Mouse (Mus musculus): ENCODE measurements around the gene Fam234b. TPM values are rescaled to one million over a fixed set of nuclear protein-coding genes. Genes with fewer than 3 reads are reported as not detected.

Fam234b gene
- polyA plus RNA-seq, 1 experiment from 2014 or later = 21.2 TPM

DNA sequence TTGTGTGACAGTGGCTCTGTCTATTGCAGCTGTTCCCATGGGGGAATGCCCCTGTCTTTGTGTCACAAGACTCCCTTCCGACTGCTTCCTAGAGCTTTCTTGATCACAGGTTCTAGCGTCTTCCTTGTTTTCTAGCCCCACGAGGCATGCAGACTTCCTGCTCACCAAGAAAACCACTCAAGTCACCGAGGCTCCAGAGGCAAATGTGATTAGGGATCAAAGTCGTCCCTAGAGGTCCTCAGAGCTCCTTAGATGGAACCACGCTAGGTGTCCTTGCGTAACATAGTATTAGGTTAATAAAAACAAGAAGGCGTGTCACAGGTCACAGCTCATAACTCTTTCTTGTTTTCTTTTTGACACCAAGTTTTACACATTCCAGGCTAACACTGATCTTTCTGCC, 13.8 kb upstream of the Fam234b start:
- ATAC-seq (ENCODE audit: insufficient number of reproducible peaks, low FRiP score, low TSS enrichment, low read depth) = no peak
- no peak overlapping the region for H3K9ac ChIP-seq (ENCODE audit: low read length)
- 35% methylated on average over 8 of the region's 8 CpGs for WGBS
- 0 out of 2 replicates have a peak, but pooled peaks cover 3% of the 10 kb centered on the region for H3K27me3 ChIP-seq (ENCODE audit: control insufficient read depth, insufficient read depth, low read length)
- no peak overlapping the region for H3K27ac ChIP-seq (replicated peaks; ENCODE audit: low read depth, low read length)
- no peaks in the 10 kb centered on the region for H3K36me3 ChIP-seq (ENCODE audit: control insufficient read depth, insufficient read depth, low read length)
- H3K4me2 ChIP-seq (ENCODE audit: low read depth, severe bottlenecking) = no peak overlapping the region
- no peaks in the 10 kb centered on the region for H3K9me3 ChIP-seq (ENCODE audit: control insufficient read depth, low read length)
- H3K4me1 ChIP-seq (ENCODE audit: control insufficient read depth, insufficient read depth, low read length) = no peaks in the 10 kb centered on the region
- H3K4me3 ChIP-seq (ENCODE audit: low read depth, low read length) = no peak overlapping the region
- no peak for DNase-seq (ENCODE audit: low spot score)

DNA sequence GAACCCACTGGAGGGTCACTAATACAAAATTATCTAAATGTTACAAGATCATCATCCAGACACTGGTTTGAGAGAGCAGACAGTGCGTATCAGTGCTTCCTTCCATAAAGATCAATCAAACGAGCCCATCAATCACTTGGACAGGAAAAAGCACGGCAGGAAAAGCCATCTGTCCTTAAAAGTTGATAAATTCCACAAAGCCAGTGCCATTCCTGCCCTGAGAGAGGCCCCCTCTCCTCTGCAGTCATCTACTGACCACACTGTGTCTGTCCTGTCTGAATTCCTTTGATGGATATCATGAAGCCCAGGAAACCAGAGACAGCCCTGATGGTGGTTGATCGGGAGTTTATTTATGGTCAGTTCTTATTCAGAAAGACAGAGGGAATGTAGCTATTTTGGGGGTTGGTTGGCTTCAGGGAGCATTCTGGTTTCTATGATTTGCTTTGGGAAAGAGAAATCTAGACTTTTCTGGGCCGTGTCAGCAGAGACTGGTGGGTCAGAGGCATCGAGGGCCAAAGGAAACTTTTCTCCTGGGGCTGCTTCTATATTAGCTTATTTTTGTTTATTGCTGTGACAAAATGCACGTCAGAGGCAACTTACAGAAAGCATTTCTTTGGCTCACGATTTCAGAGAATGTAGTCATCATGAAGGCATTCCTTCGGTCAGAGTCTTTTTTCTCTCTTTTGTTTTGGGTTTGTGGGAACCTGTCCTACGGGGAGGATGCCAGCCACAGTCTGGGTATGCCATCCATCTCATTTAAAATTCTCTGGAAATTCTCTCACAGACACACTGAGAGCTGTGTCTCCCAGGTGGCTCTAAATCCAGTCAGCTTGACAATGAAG, 10.5 kb upstream of the Fam234b start:
- H3K36me3 ChIP-seq (ENCODE audit: control insufficient read depth, insufficient read depth, low read length) = no peaks in the 10 kb centered on the region
- H3K4me3 ChIP-seq (ENCODE audit: low read depth, low read length) = no peak overlapping the region
- no peaks in the 10 kb centered on the region for H3K27me3 ChIP-seq (ENCODE audit: control insufficient read depth, insufficient read depth, low read length)
- no peak for ATAC-seq (ENCODE audit: insufficient number of reproducible peaks, low FRiP score, low TSS enrichment, low read depth)
- no peaks in the 10 kb centered on the region for H3K9me3 ChIP-seq (ENCODE audit: control insufficient read depth, low read length)
- WGBS = 56% methylated on average over 10 of the region's 10 CpGs
- no peaks in the 10 kb centered on the region for H3K4me1 ChIP-seq (ENCODE audit: control insufficient read depth, insufficient read depth, low read length)
- no peak for DNase-seq (ENCODE audit: low spot score)
- no peak overlapping the region for H3K4me2 ChIP-seq (ENCODE audit: low read depth, severe bottlenecking)
- H3K27ac ChIP-seq (replicated peaks; ENCODE audit: low read depth, low read length) = no peak overlapping the region
- H3K9ac ChIP-seq (ENCODE audit: low read length) = no peak overlapping the region

DNA sequence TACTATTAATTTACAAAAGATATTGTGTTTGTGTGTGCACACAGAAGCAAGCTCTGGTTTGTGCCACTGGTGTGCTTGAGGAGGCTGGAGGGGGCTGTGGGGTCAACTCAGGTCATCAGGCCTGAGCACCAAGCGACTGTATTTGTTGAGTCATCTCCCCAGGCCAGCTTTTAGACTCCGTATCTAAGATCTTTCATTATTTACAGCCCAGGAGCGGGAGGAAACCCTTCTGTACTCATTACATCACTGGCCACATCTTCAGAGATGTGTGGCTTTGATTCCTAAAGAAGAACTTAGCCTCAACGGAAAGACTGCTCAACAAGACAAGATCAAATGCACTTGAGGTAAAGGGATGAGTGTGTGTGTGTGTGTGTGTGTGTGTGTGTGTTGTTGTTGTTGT, 9.1 kb upstream of the Fam234b start:
- H3K4me3 ChIP-seq (ENCODE audit: low read depth, low read length) = no peak overlapping the region
- WGBS = 64% methylated on average over 4 of the region's 4 CpGs
- no peaks in the 10 kb centered on the region for H3K4me1 ChIP-seq (ENCODE audit: control insufficient read depth, insufficient read depth, low read length)
- no peaks in the 10 kb centered on the region for H3K9me3 ChIP-seq (ENCODE audit: control insufficient read depth, low read length)
- no peak overlapping the region for H3K4me2 ChIP-seq (ENCODE audit: low read depth, severe bottlenecking)
- DNase-seq (ENCODE audit: low spot score) (no peak), ATAC-seq (ENCODE audit: insufficient number of reproducible peaks, low FRiP score, low TSS enrichment, low read depth) (no peak)
- no peak overlapping the region for H3K9ac ChIP-seq (ENCODE audit: low read length)
- H3K27me3 ChIP-seq (ENCODE audit: control insufficient read depth, insufficient read depth, low read length) = no peaks in the 10 kb centered on the region
- no peak overlapping the region for H3K27ac ChIP-seq (replicated peaks; ENCODE audit: low read depth, low read length)
- H3K36me3 ChIP-seq (ENCODE audit: control insufficient read depth, insufficient read depth, low read length) = no peaks in the 10 kb centered on the region

DNA sequence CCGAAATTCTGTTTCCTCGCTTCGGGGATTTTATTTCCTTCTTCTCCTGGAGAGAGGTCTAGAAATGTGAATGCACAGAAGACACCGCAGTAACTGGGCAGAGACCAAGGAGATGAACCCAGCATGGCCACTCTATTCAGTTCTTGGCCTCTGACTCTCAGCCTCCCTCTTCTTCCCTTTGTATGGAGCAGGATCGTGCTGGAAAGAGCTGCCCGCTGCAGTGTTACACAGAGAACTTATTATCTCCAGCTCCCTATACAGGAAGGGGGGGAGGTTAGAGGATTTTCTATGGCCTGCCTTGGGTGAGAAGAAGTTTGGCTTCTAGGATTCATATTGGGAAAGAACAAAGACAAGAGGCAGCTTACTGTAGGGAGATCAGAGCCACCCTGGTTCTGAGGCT, 7.7 kb upstream of the Fam234b start:
- no peak overlapping the region for H3K9ac ChIP-seq (ENCODE audit: low read length)
- H3K4me2 ChIP-seq (ENCODE audit: low read depth, severe bottlenecking) = no peak overlapping the region
- no peaks in the 10 kb centered on the region for H3K36me3 ChIP-seq (ENCODE audit: control insufficient read depth, insufficient read depth, low read length)
- no peaks in the 10 kb centered on the region for H3K4me1 ChIP-seq (ENCODE audit: control insufficient read depth, insufficient read depth, low read length)
- no peaks in the 10 kb centered on the region for H3K27me3 ChIP-seq (ENCODE audit: control insufficient read depth, insufficient read depth, low read length)
- H3K27ac ChIP-seq (replicated peaks; ENCODE audit: low read depth, low read length) = no peak overlapping the region
- WGBS = 89% methylated on average over 6 of the region's 6 CpGs
- ATAC-seq (ENCODE audit: insufficient number of reproducible peaks, low FRiP score, low TSS enrichment, low read depth) = no peak
- no peaks in the 10 kb centered on the region for H3K9me3 ChIP-seq (ENCODE audit: control insufficient read depth, low read length)
- H3K4me3 ChIP-seq (ENCODE audit: low read depth, low read length) = no peak overlapping the region
- DNase-seq (ENCODE audit: low spot score) = no peak

DNA sequence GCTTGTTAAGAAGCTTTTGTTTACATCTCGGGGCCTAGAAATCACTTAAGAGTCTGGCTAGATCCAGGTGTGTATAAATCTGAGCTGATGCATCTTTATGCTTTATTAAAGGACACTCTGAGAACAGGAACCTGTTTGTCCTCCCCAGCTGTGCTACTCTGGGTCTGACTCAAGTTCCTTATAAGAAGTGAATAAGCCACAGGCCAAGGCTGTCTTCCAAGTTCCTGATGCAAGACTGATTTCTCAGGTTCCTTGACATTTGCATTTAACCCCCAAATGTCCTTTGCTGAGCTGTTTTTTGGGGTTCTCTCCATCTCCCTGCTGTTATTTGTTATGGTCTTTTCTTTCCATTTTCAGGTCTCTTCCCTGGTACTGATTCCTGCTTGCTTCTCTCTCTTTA, 5.9 kb upstream of the Fam234b start:
- WGBS = 85% methylated on average over 1 of the region's 1 CpGs
- Histone ChIP-seq H3K9ac (ENCODE audit: low read length) (no peak overlapping the region), H3K27ac (replicated peaks; ENCODE audit: low read depth, low read length) (no peak overlapping the region), H3K9me3 (ENCODE audit: control insufficient read depth, low read length) (no peaks in the 10 kb centered on the region), H3K36me3 (ENCODE audit: control insufficient read depth, insufficient read depth, low read length) (no peaks in the 10 kb centered on the region), H3K4me3 (ENCODE audit: low read depth, low read length) (no peak overlapping the region), H3K27me3 (ENCODE audit: control insufficient read depth, insufficient read depth, low read length) (no peaks in the 10 kb centered on the region), H3K4me2 (ENCODE audit: low read depth, severe bottlenecking) (no peak overlapping the region), H3K4me1 (ENCODE audit: control insufficient read depth, insufficient read depth, low read length) (no peaks in the 10 kb centered on the region)
- DNase-seq (ENCODE audit: low spot score) = no peak
- ATAC-seq (ENCODE audit: insufficient number of reproducible peaks, low FRiP score, low TSS enrichment, low read depth) = no peak

DNA sequence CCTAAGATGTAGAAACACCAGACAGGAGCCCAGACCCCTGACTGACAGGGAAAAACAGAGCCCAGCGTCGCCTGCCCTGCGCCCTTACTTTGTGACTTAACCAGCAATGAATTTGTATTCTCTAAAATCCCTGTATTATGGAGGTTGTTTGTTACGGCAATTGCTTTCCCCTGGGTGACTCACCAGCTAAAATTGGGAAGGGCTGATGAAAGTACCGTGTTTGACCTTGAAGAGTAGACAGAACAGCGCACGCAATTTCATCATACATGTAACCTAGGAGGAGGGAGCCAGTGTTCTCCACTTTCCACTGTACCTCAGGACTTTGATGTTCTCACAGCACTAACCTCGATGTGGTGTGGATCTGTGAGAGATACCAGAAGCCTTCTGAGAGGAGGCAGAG, 4.8 kb upstream of the Fam234b start:
- no peaks in the 10 kb centered on the region for H3K9me3 ChIP-seq (ENCODE audit: control insufficient read depth, low read length)
- H3K27me3 ChIP-seq (ENCODE audit: control insufficient read depth, insufficient read depth, low read length) = no peaks in the 10 kb centered on the region
- DNase-seq (ENCODE audit: low spot score) (no peak), ATAC-seq (ENCODE audit: insufficient number of reproducible peaks, low FRiP score, low TSS enrichment, low read depth) (no peak)
- H3K4me3 ChIP-seq (ENCODE audit: low read depth, low read length) = no peak overlapping the region
- no peak overlapping the region for H3K9ac ChIP-seq (ENCODE audit: low read length)
- no peaks in the 10 kb centered on the region for H3K4me1 ChIP-seq (ENCODE audit: control insufficient read depth, insufficient read depth, low read length)
- H3K4me2 ChIP-seq (ENCODE audit: low read depth, severe bottlenecking) = no peak overlapping the region
- H3K36me3 ChIP-seq (ENCODE audit: control insufficient read depth, insufficient read depth, low read length) = no peaks in the 10 kb centered on the region
- WGBS = 78% methylated on average over 8 of the region's 8 CpGs
- H3K27ac ChIP-seq (replicated peaks; ENCODE audit: low read depth, low read length) = no peak overlapping the region

DNA sequence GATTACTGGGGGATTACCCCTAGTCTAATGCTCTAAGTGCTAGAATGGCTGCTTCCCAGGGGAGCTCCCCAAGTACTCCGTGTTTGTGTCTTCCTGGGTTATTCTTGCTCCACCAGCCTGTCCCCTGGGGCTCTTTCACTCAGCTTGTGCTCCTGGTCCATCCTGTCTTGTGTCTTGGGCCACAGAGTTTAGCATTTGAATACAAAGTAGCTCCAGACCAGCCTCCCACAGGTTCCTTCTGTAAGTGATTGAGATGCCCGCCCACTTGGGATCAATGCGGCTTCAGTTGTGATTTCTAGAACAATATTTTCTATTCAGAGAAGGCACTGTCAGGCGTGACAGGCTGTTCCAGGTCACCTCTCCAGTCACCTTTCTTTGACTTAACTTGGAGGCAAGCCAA, 4.0 kb upstream of the Fam234b start:
- 57% methylated on average over 4 of the region's 4 CpGs for WGBS
- ATAC-seq (ENCODE audit: insufficient number of reproducible peaks, low FRiP score, low TSS enrichment, low read depth) = no peak
- H3K9me3 ChIP-seq (ENCODE audit: control insufficient read depth, low read length) = no peaks in the 10 kb centered on the region

DNA sequence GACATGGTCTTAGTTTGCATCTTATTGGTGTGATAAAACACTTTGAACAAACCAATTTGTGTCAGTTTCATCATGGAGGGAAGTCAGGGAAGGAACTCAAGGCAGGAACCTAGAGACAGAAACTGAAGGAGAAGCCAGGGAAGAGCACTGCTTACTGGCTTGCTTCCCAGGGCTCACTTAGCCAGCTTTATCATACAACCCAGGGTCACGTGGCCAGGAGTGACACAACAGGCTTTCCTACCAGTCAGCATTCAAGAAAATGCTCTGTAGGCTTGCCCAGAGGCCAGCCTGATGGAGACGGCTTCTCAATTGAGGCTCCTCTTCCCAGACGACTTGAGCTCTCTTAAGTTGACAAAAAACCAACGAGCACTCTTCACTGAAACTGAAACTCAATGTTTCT, 2.9 kb upstream of the Fam234b start:
- no peak overlapping the region for H3K4me3 ChIP-seq (ENCODE audit: low read depth, low read length)
- no peak overlapping the region for H3K27ac ChIP-seq (replicated peaks; ENCODE audit: low read depth, low read length)
- WGBS = 77% methylated on average over 4 of the region's 4 CpGs
- DNase-seq (ENCODE audit: low spot score) = no peak
- H3K4me2 ChIP-seq (ENCODE audit: low read depth, severe bottlenecking) = no peak overlapping the region
- H3K9ac ChIP-seq (ENCODE audit: low read length) = no peak overlapping the region
- H3K36me3 ChIP-seq (ENCODE audit: control insufficient read depth, insufficient read depth, low read length) = no peaks in the 10 kb centered on the region
- no peak for ATAC-seq (ENCODE audit: insufficient number of reproducible peaks, low FRiP score, low TSS enrichment, low read depth)
- H3K4me1 ChIP-seq (ENCODE audit: control insufficient read depth, insufficient read depth, low read length) = 0 out of 2 replicates have a peak, but pooled peaks cover 6% of the 10 kb centered on the region
- H3K9me3 ChIP-seq (ENCODE audit: control insufficient read depth, low read length) = no peaks in the 10 kb centered on the region
- H3K27me3 ChIP-seq (ENCODE audit: control insufficient read depth, insufficient read depth, low read length) = no peaks in the 10 kb centered on the region

More for the DNA sequence above, 4.0 kb upstream of the Fam234b start:
- DNase-seq (ENCODE audit: low spot score) = no peak
- Histone ChIP-seq H3K4me3 (ENCODE audit: low read depth, low read length) (no peak overlapping the region), H3K9ac (ENCODE audit: low read length) (no peak overlapping the region), H3K4me1 (ENCODE audit: control insufficient read depth, insufficient read depth, low read length) (0 out of 2 replicates have a peak, but pooled peaks cover 5% of the 10 kb centered on the region), H3K4me2 (ENCODE audit: low read depth, severe bottlenecking) (no peak overlapping the region), H3K27ac (replicated peaks; ENCODE audit: low read depth, low read length) (no peak overlapping the region), H3K27me3 (ENCODE audit: control insufficient read depth, insufficient read depth, low read length) (no peaks in the 10 kb centered on the region), H3K36me3 (ENCODE audit: control insufficient read depth, insufficient read depth, low read length) (no peaks in the 10 kb centered on the region)

DNA sequence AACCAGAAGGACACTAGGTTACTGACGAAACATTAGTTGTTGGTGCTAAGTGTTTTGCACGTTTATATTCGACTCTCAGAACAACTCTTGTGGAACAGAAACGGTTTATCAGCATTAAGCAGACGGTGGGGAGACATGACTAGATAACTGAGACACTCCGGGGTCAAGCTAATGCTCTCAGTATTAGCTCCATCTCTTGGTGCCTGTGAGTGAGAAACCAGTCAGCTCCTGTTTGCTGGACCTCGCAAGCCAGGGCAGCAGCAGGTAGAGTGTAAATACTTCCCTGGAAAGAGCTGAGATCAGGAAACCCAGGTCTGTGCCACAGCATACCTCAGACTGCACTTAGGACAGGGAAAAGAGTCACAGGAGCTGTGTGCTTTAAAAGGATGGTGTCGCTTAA, 1.1 kb upstream of the Fam234b start:
- Histone ChIP-seq H3K36me3 (ENCODE audit: control insufficient read depth, insufficient read depth, low read length) (no peaks in the 10 kb centered on the region), H3K4me3 (ENCODE audit: low read depth, low read length) (no peak overlapping the region), H3K27me3 (ENCODE audit: control insufficient read depth, insufficient read depth, low read length) (no peaks in the 10 kb centered on the region), H3K9me3 (ENCODE audit: control insufficient read depth, low read length) (no peaks in the 10 kb centered on the region), H3K9ac (ENCODE audit: low read length) (no peak overlapping the region), H3K4me1 (ENCODE audit: control insufficient read depth, insufficient read depth, low read length) (0 out of 2 replicates have a peak, but pooled peaks cover 6% of the 10 kb centered on the region), H3K27ac (replicated peaks; ENCODE audit: low read depth, low read length) (no peak overlapping the region), H3K4me2 (ENCODE audit: low read depth, severe bottlenecking) (no peak overlapping the region; the same call in 1 of the 2 replicates)
- no peak for ATAC-seq (ENCODE audit: insufficient number of reproducible peaks, low FRiP score, low TSS enrichment, low read depth)
- WGBS = 76% methylated on average over 8 of the region's 8 CpGs
- DNase-seq (ENCODE audit: low spot score) = no peak
